Mouse (Mus musculus) forebrain, embryonic 15.5 days (tissue): ENCODE data around the gene Plekhm1. TPM values are rescaled to one million over a fixed set of nuclear protein-coding genes. Genes with fewer than 3 reads are reported as not detected.

Experiments
- ATAC-seq: fragments of 200-750 bp; cut with Nextera tagmentation; replicated peaks from 2 replicates; pipeline ENCODE4 v1.8.0; 2017; ENCODE audit warnings: mild to moderate bottlenecking, moderate TSS enrichment, moderate library complexity
- H3K27ac ChIP-seq: fragments of 300-500 bp; sonication (generic); replicated peaks from 2 replicates; pipeline ENCODE4 v1.5.1; 2015; ENCODE audit warnings: mild to moderate bottlenecking, inconsistent platforms
- H3K27me3 ChIP-seq: fragments of 300-500 bp; sonication (generic); 2 replicates; pipeline ENCODE4 v1.6.1; 2015; ENCODE audit warnings: inconsistent platforms
- H3K36me3 ChIP-seq: fragments of 300-500 bp; sonication (generic); 2 replicates; pipeline ENCODE4 v1.6.1; 2015; ENCODE audit warnings: mild to moderate bottlenecking, inconsistent platforms
- H3K4me1 ChIP-seq: fragments of 300-500 bp; sonication (generic); 2 replicates; pipeline ENCODE4 v1.6.1; 2015; ENCODE audit warnings: inconsistent platforms
- H3K4me2 ChIP-seq: fragments of 300-500 bp; sonication (generic); replicated peaks from 2 replicates; pipeline ENCODE4 v1.6.1; 2015; ENCODE audit warnings: mild to moderate bottlenecking, inconsistent platforms
- H3K4me3 ChIP-seq: fragments of 300-500 bp; sonication (generic); 2 replicates; pipeline ENCODE4 v1.5.1; 2015; ENCODE audit warnings: mild to moderate bottlenecking, inconsistent platforms
- H3K9ac ChIP-seq: fragments of 300-500 bp; sonication (generic); replicated peaks from 2 replicates; pipeline ENCODE4 v1.6.1; 2015; ENCODE audit warnings: mild to moderate bottlenecking, inconsistent platforms
- H3K9me3 ChIP-seq: fragments of 300-500 bp; sonication (generic); 2 replicates; pipeline ENCODE4 v1.6.1; 2016; ENCODE audit warnings: inconsistent platforms
- WGBS: fragments of 180-500 bp; shearing (Covaris S2); methylation state at CpG from one replicate; pipeline ENCODE4 v1.1.7; 2015; ENCODE audit warnings: mixed read lengths; 5-methylcytosine and 5-hydroxymethylcytosine counted together
- polyA plus RNA-seq: library from polyadenylated mRNA; unstranded; fragments of >200 nt; fragmentation: Nextera tagmentation; extraction: Ambion mirVana; gene quantifications from 2 replicates; pipeline ENCODE4 v1.2.1, GENCODE M21; 2015

The Plekhm1 gene
- polyA plus RNA-seq, 1 experiment from 2014 or later: 8.9 TPM

DNA sequence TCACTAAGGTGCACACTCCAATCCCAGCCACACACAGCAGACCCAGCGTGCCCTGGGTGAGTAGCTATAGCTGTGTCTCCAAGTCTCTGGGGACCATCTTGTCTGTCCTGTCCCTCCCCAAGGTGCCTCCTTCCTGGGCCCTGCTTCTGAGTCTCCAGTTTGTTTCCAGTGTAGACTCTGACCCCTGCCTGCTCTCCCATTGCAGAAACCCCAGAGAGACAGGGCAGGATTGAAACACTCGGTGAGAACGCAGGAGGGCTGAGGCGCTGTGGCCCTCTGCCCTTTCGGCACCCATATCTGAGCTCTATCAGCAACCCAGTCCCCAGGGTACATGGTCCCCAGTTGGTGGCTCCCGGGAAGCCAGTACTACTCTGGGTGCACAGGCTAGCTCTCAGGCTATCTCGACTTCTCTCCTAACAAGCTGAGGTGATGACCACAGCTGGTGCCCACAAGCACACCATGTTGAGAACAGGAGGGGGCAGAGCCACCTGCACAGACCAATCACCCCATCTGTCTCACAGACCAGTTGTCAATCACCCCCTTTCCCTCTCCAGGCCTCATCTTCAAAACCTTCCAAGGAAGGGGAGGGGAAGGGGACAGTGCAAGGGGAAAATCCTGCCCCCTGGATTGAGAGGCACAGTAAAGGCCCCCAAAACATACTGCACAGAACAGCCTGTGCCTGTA, 66.9 kb downstream of the Plekhm1 start:
- Histone ChIP-seq H3K4me1 (no peaks in the 10 kb centered on the region), H3K27me3 (no peaks in the 10 kb centered on the region), H3K36me3 (no peaks in the 10 kb centered on the region), H3K9me3 (no peaks in the 10 kb centered on the region), H3K4me3 (no peak overlapping the region), H3K27ac (no peak overlapping the region), H3K9ac (no peak overlapping the region), H3K4me2 (no peak overlapping the region)
- WGBS: 81% methylated on average over 7 of the region's 7 CpGs
- no peak for ATAC-seq

DNA sequence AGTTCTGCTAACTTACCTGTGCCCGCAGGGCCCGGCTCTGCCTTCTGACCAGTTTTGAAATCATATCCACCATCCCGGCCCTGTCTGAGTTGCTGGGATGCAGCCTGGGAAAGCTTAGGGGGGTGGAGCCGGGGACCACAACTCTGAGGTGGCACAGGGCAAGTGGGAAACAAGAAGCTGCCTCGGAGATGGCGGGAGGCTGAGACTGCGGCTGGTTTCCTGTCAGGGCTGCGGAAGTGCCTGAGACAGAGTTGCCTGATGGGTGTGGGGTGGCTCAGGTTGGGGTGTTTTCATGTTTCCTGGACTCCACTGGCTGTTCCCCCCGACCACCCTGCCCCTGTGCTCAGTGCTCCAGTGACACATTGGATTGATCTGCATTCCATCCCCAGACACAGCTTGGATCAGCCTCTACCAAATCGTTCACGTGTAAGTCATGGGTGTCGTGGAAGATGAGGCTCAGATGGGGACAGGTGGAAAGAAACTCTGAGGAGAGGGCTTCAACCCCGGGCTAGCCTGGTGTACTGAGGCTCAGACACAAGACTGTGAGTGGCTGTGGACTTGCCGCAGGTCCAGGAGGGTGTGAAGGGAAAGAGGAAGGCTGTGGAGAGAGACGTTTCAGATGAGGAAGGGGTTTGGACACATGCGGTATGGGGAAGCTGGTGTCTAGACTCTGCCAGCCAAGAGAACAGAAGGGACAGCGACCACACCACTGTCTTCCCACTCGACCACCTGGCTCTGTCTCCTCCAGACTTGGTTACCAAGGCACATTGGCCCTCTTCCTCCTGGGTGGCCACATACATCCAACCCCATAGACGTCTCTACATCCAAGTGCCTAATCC, 67.8 kb downstream of the Plekhm1 start:
- H3K27ac ChIP-seq: no peak overlapping the region
- 77% methylated on average over 19 of the region's 19 CpGs for WGBS
- no peak overlapping the region for H3K4me2 ChIP-seq
- no peaks in the 10 kb centered on the region for H3K36me3 ChIP-seq
- H3K9ac ChIP-seq: no peak overlapping the region
- no peak overlapping the region for H3K4me3 ChIP-seq
- H3K27me3 ChIP-seq: no peaks in the 10 kb centered on the region
- no peak for ATAC-seq
- H3K9me3 ChIP-seq: no peaks in the 10 kb centered on the region
- H3K4me1 ChIP-seq: peaks cover 3% of the 10 kb centered on the region; the same call in 1 of the 2 replicates

DNA sequence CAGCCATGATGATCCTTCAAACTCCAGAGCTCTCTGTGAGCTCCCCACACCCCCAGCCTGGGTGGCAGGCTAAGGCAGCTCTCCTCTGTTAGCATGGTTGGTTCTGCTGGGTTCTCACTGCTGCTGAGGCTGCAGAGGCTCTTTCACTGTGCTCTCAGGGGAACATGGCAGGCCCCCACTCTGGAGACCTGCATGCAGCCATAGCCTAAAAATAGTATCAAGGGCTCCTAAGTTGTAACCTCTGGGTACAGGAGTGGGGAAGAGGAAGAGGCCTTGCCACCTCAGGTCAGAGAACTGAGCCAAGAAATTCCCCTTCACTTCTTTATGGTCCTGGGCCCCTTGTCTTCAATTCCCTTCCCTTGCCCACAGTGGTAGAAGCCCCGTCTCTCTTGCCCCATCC, 68.6 kb downstream of the Plekhm1 start:
- H3K4me1 ChIP-seq: peaks cover 4% of the 10 kb centered on the region; the same call in 1 of the 2 replicates
- no peaks in the 10 kb centered on the region for H3K27me3 ChIP-seq
- no peak for ATAC-seq
- no peak overlapping the region for H3K9ac ChIP-seq
- no peak overlapping the region for H3K4me3 ChIP-seq
- no peaks in the 10 kb centered on the region for H3K9me3 ChIP-seq
- H3K36me3 ChIP-seq: no peaks in the 10 kb centered on the region
- H3K4me2 ChIP-seq: no peak overlapping the region
- H3K27ac ChIP-seq: no peak overlapping the region
- WGBS: 73% methylated on average over 1 of the region's 1 CpGs

DNA sequence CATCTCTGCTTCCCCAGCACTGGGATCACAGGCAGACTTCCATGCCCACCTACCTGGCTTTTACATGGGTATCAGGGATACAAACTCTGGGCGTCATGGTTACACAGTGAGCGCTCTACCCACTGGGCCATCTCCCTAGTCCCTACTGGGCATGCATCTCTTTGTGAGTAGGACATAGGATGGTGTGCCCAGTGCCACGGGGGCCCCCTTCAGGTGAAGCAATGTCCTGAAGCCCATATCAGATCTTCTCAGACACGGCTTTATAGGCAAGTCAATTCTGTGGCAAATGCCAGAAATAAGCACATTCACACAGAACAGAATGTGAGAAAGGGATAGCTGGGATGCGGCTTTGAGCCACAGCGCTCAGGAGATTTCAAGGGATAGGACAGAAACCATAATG, 69.4 kb downstream of the Plekhm1 start:
- H3K27me3 ChIP-seq: no peaks in the 10 kb centered on the region
- H3K36me3 ChIP-seq: no peaks in the 10 kb centered on the region
- WGBS: 89% methylated on average over 6 of the region's 6 CpGs
- no peak overlapping the region for H3K4me3 ChIP-seq
- no peak for ATAC-seq
- H3K27ac ChIP-seq: no peak overlapping the region
- H3K4me2 ChIP-seq: no peak overlapping the region
- H3K4me1 ChIP-seq: peaks cover 4% of the 10 kb centered on the region; the same call in 1 of the 2 replicates
- H3K9ac ChIP-seq: no peak overlapping the region
- no peaks in the 10 kb centered on the region for H3K9me3 ChIP-seq

DNA sequence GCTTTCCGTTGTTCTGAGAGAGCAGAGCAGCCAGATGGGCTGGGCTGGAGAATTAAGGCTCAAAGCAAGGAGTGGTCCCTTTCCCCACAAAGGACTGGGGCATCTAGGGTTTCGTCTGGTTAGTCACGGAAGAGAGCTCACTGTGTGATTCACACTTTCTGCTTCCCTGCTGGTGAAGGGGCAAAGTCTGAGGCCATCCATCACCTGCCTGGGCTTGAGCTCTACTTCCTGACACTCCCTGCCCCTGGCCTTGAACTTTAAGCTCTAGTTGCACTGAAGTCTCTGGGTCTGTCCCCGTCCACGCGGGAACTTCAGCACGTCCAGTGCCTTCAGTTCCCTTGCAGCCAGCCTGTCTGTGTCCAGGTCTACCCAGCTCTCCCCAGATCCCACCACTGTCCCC, 71.8 kb downstream of the Plekhm1 start:
- no peak overlapping the region for H3K4me3 ChIP-seq
- no peak overlapping the region for H3K4me2 ChIP-seq
- peaks cover 4% of the 10 kb centered on the region; the same call in 1 of the 2 replicates for H3K4me1 ChIP-seq
- 66% methylated on average over 7 of the region's 7 CpGs for WGBS
- no peak for ATAC-seq
- no peaks in the 10 kb centered on the region for H3K36me3 ChIP-seq
- H3K27me3 ChIP-seq: no peaks in the 10 kb centered on the region
- H3K27ac ChIP-seq: no peak overlapping the region
- H3K9ac ChIP-seq: no peak overlapping the region
- no peaks in the 10 kb centered on the region for H3K9me3 ChIP-seq

DNA sequence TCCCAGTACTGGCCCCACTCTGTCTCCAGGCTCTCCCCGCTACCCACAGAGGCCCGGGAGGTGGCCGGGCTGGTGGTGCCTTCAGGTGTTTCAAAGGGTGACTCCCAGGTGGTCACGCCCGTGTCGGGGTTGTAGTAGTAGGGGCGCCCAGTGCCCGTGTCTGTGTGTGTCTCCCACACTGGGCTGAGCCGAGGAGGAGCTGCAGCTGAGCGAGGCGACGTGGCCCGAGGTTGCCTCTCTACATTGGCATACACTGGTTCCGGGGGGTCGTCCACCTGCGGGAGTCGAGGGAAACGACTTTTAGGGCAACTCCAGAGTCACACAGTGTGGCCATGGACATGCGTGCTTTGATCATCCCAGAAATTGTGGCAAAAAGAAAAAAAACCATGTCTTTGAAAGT, 72.4 kb downstream of the Plekhm1 start:
- H3K9ac ChIP-seq: no peak overlapping the region
- peak overlapping the region; percentile 26 for H3K4me2 ChIP-seq
- H3K9me3 ChIP-seq: no peaks in the 10 kb centered on the region
- peaks cover under 1% of the 10 kb centered on the region; the same call in 1 of the 2 replicates for H3K27me3 ChIP-seq
- no peaks in the 10 kb centered on the region for H3K36me3 ChIP-seq
- H3K4me1 ChIP-seq: peaks cover 4% of the 10 kb centered on the region; the same call in 1 of the 2 replicates
- no peak overlapping the region for H3K27ac ChIP-seq
- no peak for ATAC-seq
- H3K4me3 ChIP-seq: peak overlapping the region; percentile 18; the same call in 1 of the 2 replicates
- 71% methylated on average over 19 of the region's 19 CpGs for WGBS

DNA sequence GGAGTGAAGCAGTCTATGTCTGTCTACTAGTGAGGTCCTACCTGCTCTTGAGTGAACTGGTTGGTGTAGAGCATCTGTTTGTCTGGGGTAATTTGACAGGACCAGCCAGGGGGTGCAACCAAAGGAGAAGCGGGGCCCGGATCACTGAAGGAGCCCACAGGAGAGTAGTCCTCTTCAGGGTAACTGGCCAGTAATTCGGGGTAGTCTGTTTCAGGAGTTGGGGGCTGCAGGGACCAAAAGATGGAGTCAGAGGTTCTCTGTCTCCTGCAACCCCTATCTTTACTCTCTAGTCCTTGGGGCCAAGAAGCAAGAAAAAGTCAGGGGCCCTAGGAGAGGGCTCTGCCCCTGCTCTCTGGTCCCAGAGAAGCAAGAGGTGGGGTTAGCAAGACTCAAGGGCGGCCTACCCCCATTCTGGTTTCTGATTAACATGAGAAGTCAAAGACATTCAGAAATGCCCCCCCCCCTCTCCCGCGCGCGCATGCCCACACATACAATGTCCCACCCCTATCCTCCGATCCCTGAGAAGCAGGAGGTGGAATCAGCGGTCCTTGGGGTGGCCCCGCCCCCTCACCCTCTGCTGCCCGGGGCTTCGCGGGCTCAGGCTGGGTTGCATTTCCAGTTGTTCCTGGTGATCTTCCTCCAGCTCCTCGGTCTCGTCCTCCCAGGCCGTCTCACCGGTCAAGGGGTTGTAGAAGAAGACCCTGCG, 72.9 kb downstream of the Plekhm1 start:
- H3K9ac ChIP-seq: no peak overlapping the region
- peaks cover 4% of the 10 kb centered on the region; the same call in 1 of the 2 replicates for H3K27me3 ChIP-seq
- H3K27ac ChIP-seq: no peak overlapping the region
- WGBS: 46% methylated on average over 19 of the region's 19 CpGs
- H3K4me2 ChIP-seq: peak overlapping the region; percentile 26
- peak overlapping the region; percentile 18; the same call in 1 of the 2 replicates for H3K4me3 ChIP-seq
- H3K4me1 ChIP-seq: peaks cover 4% of the 10 kb centered on the region; the same call in 1 of the 2 replicates
- H3K36me3 ChIP-seq: no peaks in the 10 kb centered on the region
- no peak for ATAC-seq
- no peaks in the 10 kb centered on the region for H3K9me3 ChIP-seq

DNA sequence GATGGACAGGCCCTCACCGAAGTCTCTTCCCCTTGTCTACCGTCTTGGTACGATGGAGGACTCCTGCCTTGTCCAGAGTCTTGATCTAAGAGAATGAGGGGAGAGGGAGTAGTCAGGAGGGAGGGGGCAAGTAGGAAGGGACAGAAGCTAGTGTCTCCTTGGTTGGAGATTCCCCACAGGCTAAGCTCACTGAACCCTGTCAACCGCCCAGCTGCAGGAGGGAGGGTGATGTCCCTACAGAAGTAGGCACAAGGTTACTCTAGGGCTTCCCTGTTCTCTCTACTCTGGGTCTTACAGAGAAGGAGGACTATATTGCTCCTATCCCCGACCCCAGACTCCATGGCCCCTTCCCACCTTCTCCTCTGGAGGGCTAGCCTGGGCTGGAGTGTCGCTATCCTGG, 73.8 kb downstream of the Plekhm1 start:
- no peak overlapping the region for H3K4me3 ChIP-seq
- H3K27ac ChIP-seq: no peak overlapping the region
- H3K9me3 ChIP-seq: no peaks in the 10 kb centered on the region
- WGBS: 94% methylated on average over 6 of the region's 6 CpGs
- peaks cover 9% of the 10 kb centered on the region for H3K4me1 ChIP-seq
- H3K9ac ChIP-seq: no peak overlapping the region
- peaks cover 6% of the 10 kb centered on the region for H3K27me3 ChIP-seq
- no peak overlapping the region for H3K4me2 ChIP-seq
- ATAC-seq: no peak
- H3K36me3 ChIP-seq: no peaks in the 10 kb centered on the region

DNA sequence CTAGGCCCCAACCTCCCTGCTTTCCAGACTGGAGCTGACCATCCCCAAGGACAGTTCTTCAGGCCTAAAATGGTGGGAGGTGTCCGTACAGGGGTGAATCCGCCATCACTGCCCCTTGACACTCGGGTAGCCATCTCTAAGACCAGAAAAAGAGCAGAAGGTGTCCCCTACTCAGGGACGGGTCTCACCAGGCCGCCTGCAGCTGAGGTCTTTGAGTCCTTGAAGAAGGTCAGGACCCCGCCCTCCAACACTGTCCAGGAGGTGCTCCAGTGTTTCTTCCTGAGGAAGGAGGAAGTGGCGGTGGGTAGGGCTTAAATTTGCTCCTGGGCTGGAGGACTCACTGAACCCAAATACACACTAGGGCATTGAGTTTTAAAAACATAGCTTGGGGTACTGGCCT, 74.4 kb downstream of the Plekhm1 start:
- ATAC-seq: no peak

DNA sequence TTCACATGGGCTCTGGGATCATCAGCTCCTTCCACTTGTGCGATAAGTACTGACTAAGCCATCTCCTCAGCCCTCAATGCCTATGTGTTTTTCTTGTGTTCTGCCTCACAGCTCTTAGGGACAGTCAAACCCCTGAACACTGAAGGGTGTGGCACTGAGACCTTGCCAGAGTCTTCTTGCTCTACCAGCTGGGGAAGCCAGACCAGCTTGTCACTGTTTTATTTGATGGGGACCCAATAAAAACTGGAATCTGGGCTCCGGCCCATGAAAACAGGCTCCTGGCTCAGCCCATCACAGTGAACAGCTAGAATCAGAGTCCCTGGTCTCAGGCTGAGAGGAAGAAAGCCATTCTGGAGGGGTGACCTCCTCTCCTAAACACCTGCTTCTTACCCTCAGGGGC, 75.3 kb downstream of the Plekhm1 start:
- WGBS: 92% methylated on average over 2 of the region's 2 CpGs
- no peak overlapping the region for H3K4me2 ChIP-seq
- ATAC-seq: no peak
- H3K4me3 ChIP-seq: no peak overlapping the region
- H3K36me3 ChIP-seq: no peaks in the 10 kb centered on the region
- peaks cover 16% of the 10 kb centered on the region for H3K27me3 ChIP-seq
- H3K9me3 ChIP-seq: no peaks in the 10 kb centered on the region
- H3K4me1 ChIP-seq: peaks cover 19% of the 10 kb centered on the region
- no peak overlapping the region for H3K27ac ChIP-seq
- H3K9ac ChIP-seq: no peak overlapping the region

More for the DNA sequence above, 74.4 kb downstream of the Plekhm1 start:
- Histone ChIP-seq H3K4me2 (no peak overlapping the region), H3K27me3 (peaks cover 11% of the 10 kb centered on the region), H3K4me1 (peaks cover 14% of the 10 kb centered on the region), H3K4me3 (no peak overlapping the region), H3K27ac (no peak overlapping the region), H3K9ac (no peak overlapping the region), H3K36me3 (no peaks in the 10 kb centered on the region), H3K9me3 (no peaks in the 10 kb centered on the region)
- WGBS: 84% methylated on average over 7 of the region's 7 CpGs

DNA sequence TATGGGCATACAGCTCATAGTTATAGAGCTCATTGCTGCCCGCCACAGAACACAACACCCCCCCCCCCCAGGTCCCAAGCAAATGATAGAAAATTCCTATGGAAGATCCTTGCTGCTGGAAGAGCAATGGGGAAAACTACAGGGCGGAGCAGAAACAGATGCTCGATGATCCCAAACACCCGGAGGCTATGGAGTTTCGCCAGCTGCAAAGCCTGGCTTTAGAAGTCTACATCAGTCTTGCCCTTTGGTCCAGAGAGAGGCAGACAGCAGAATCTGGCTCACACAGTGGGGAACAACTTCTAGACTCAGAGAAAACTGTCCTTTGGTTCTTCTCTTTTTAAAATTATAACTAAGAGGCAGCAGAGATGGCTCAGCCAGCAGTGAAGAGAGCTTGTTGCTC, 76.9 kb downstream of the Plekhm1 start:
- Histone ChIP-seq H3K9me3 (no peaks in the 10 kb centered on the region), H3K9ac (no peak overlapping the region), H3K27me3 (peaks cover 16% of the 10 kb centered on the region), H3K36me3 (no peaks in the 10 kb centered on the region), H3K27ac (no peak overlapping the region), H3K4me2 (no peak overlapping the region), H3K4me1 (peaks cover 19% of the 10 kb centered on the region), H3K4me3 (no peak overlapping the region)
- WGBS: 85% methylated on average over 5 of the region's 5 CpGs
- ATAC-seq: no peak

DNA sequence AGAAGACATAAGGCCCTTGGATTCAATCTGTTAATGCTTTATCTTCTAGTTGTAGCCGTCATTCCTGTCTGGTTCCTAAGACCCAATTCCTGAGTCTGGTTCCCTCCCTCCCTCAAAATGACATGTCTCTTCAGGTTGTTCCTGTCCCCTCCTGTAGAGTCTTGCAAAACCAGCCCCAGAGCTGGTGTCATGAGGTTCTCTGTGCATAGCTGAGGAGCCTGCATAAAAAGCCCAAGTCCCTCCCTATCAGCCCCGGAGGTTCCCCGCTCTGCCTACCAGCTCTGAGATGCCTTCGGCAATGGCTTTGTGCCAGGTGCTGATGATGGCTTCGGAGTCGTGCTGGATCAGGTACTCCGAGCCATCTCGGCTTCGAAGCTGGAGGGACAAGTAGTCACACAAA, 77.6 kb downstream of the Plekhm1 start:
- H3K4me3 ChIP-seq: no peak overlapping the region
- H3K4me1 ChIP-seq: peaks cover 18% of the 10 kb centered on the region
- ATAC-seq: no peak
- no peak overlapping the region for H3K4me2 ChIP-seq
- H3K27me3 ChIP-seq: peaks cover 16% of the 10 kb centered on the region
- H3K9ac ChIP-seq: no peak overlapping the region
- H3K36me3 ChIP-seq: no peaks in the 10 kb centered on the region
- no peak overlapping the region for H3K27ac ChIP-seq
- no peaks in the 10 kb centered on the region for H3K9me3 ChIP-seq
- 81% methylated on average over 9 of the region's 9 CpGs for WGBS
